Mouse (Mus musculus): ENCODE measurements at regions not wholly inside any gene's neighbourhood (a gene's known extent, or its start where the extent isn't known, plus 50 kb on each side); places are given as distances from the start of the nearest gene placed in this dataset.
A peak's percentile ranks its signal among the peaks of the same experiment; 100 is the strongest.
"Not testable (repeated sequence)": the region's sequence is repeated elsewhere in the genome, so short reads cannot be mapped to it uniquely, and the experiment has no call there.

DNA sequence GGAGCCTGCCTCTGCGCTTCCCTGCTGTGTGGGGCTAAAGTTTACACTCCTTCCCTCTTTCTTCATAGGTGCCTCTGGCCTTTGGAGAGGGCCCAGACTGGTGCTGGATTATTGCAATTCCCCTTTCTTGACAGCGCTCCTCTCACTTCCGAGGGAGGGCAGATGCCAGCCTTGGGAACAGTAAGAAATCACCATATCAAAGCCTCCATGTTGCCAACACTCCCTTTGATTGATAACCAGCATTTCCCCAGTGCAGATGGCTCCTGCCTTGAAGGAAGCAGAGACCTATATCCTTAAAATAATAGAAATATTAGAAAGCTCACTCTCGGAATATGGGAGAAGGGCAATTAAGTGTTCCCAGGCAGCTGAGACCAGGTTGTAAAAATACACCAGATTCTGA is 63.1 kb upstream of the Cep295 start:
- Histone ChIP-seq H3K27ac (peak overlapping the region; percentile 68; the same call in 1 of the 2 replicates), H3K36me3 (replicated peaks) (no peaks in the 10 kb centered on the region), H3K27me3 (no peaks in the 10 kb centered on the region), H3K4me2 (no peak overlapping the region), H3K9ac (no peak overlapping the region), H3K9me3 (no peaks in the 10 kb centered on the region), H3K4me3 (replicated peaks) (no peak overlapping the region), H3K4me1 (peaks cover 18% of the 10 kb centered on the region)
- 57% methylated on average over 4 of the region's 4 CpGs for WGBS
- ATAC-seq (ENCODE audit: low FRiP score), result peak; percentile 27; the same call in 1 of the 2 replicates

DNA sequence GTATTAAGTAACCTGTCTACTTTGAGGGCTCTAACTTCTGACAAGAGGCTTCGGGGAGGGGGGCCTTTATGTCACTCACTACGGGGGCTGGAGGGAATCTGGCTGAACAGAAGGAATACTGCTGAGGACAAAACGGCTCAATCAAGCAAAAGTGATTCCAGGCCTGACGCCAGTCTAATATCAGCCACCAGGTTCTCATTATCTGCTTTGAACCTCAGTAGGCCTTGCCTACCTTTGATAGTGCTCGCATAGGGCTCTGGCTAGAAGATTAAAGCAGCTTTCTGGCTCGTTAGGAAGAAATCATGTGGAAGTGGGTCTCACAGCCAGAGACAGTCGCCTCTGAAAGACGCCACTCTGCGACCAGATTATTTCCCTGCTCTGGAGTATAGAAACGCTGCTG is 64.3 kb upstream of the Cep295 start:
- H3K9me3 ChIP-seq, result no peaks in the 10 kb centered on the region
- peak overlapping the region; percentile 3; the same call in 1 of the 2 replicates for H3K4me2 ChIP-seq
- WGBS, result 5% methylated on average over 10 of the region's 10 CpGs
- no peak overlapping the region for H3K9ac ChIP-seq
- H3K27ac ChIP-seq, result peak overlapping the region; percentile 68
- H3K4me1 ChIP-seq, result peaks cover 18% of the 10 kb centered on the region
- peak; percentile 81; the same call in 1 of the 2 replicates for ATAC-seq (ENCODE audit: low FRiP score)
- H3K27me3 ChIP-seq, result no peaks in the 10 kb centered on the region
- H3K36me3 ChIP-seq (replicated peaks), result no peaks in the 10 kb centered on the region
- no peak overlapping the region for H3K4me3 ChIP-seq (replicated peaks)

DNA sequence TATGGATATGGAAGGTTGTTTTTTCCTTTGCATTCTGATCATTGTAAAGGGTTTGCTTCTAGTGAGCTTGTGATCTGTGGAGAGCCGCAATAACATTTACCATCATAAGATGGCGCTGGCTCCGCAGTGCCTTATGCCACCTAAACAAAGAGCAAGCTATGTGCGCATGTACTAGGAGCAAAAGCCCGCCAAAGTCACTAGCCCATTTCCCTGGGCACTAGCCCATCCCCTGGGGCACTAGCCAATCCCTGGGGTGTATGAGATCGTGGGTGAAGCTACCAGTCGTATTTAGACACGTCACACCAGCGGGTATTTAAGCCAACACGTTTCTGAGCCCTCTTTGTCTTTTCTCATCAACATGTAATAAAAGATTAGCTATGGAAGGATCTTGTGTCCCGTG is 59.0 kb upstream of the Smco4 start:
- not testable (repeated sequence) for H3K4me1 ChIP-seq; H3K4me3 ChIP-seq (replicated peaks); H3K9me3 ChIP-seq; H3K27ac ChIP-seq; H3K9ac ChIP-seq; H3K36me3 ChIP-seq (replicated peaks); H3K27me3 ChIP-seq; H3K4me2 ChIP-seq; ATAC-seq (ENCODE audit: low FRiP score)
- whole genome bisulfite sequencing, result 71% methylated on average over 11 of the region's 11 CpGs

DNA sequence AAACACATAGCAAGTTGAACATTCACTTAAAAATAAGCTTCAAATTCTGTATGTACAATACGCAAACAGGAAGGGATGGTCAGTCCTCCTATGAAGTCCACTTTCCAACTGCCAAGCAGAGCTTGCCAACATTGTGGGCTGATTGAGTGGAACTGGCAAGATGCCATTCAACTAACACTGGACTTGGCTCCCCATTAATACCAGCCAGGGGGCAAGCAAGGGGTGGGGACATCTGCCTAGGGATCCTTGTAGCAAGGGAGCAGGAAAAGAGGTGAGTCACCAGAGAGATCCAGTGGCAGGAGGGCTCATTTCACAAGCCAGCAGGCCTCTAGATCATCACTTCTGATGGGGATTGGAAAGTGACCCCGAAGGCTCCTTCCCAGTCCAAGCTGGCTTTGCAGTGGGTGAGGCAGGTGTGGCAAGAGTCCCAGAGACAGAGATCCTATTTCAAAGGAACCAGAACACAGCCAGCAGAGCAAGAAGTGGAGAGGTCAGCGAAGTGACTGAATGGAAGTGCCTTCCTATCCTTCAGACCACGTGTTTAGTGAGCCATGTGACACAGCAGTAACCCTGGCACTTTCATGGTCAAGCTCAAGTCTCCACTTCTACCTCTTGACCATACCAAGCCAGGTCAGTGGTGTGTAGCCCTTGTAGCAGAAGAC is 53.8 kb upstream of the Smco4 start:
- no peak for ATAC-seq (ENCODE audit: low FRiP score)
- no peak overlapping the region for H3K4me3 ChIP-seq (replicated peaks)
- H3K4me1 ChIP-seq, result no peaks in the 10 kb centered on the region
- H3K36me3 ChIP-seq (replicated peaks), result no peaks in the 10 kb centered on the region
- no peaks in the 10 kb centered on the region for H3K9me3 ChIP-seq
- 85% methylated on average over 4 of the region's 4 CpGs for WGBS
- no peak overlapping the region for H3K27ac ChIP-seq
- 0 out of 2 replicates have a peak, but pooled peaks cover 2% of the 10 kb centered on the region for H3K27me3 ChIP-seq
- no peak overlapping the region for H3K9ac ChIP-seq
- no peak overlapping the region for H3K4me2 ChIP-seq

DNA sequence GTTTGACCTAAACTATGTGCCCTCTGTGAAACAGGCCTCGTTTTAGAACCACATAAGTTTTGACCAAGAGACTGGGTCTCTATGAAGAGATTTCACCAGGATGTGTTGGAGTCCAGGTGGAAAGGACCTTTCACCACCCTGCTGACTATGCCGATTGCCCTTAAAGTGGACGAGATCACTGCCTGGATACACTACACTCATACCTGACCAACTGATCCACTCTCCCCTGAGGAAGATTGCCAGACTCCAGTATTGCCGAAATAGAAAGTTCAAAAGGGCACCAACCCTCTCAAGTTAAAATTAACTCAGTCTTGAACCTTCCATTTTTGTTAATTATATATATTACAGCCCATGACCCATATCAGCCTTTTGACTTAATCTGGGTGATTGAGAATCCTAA is 51.1 kb upstream of the Smco4 start:
- 93% methylated on average over 4 of the region's 4 CpGs for WGBS
- Histone ChIP-seq H3K27me3 (0 out of 2 replicates have a peak, but pooled peaks cover 2% of the 10 kb centered on the region), H3K4me3 (replicated peaks) (no peak overlapping the region), H3K27ac (no peak overlapping the region), H3K36me3 (replicated peaks) (no peaks in the 10 kb centered on the region), H3K9ac (no peak overlapping the region), H3K4me2 (no peak overlapping the region), H3K9me3 (no peaks in the 10 kb centered on the region), H3K4me1 (no peaks in the 10 kb centered on the region)
- ATAC-seq (ENCODE audit: low FRiP score), result no peak
